Mouse (Mus musculus): ENCODE data around the gene Camk1. TPM values are rescaled to one million over a fixed set of nuclear protein-coding genes. Genes with fewer than 3 reads are reported as not detected.

Camk1 gene
- total and polyA plus RNA-seq, 3 experiments: 0.20 to 5.3 (median 1.4) TPM

DNA sequence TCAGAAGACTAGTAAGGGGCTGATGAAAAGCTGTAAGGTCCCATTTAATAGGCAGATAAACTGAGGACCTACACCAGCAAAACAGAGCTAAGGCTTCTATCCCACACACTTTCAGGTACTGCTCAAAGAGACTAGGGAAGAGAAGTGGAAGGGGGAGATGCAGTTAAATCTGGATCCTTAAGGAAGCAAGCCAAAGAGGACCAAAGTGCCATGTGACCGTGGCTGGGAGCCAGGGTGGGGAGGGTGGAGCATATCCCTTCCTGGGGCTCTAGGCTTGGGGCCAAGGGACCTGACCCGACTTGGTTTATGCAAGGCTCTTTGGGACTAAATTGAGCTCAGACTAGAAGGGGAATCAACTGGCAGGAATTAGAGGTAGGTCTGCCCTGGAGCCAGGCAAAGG lies 537 bp upstream of the Camk1 start:
- peaks cover 4% of the 10 kb centered on the region for H3K27me3 ChIP-seq (replicated peaks)
- H3K27ac ChIP-seq (ENCODE audit: insufficient read depth, low read depth): no peak overlapping the region

DNA sequence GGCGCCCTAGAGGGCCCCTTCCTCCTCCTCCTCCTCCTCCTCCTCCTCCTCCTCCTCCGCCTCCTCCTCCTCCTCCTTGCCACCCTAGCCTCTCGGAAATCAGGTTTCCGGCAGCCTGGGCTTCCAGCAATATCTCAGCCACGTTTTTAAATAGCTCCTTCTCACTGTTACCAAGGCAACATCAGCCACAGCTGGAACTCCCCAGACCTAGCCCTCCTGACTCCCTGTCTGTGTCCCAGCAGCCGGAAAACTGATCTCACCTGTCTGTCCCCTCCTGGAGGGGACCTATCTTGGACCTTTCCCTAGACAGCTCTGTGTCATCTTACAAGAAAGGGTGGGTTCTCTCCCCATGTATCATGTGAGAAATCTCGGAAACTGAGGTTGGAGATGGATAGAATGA lies 1.5 kb downstream of the Camk1 start:
- Histone ChIP-seq H3K9ac (ENCODE audit: insufficient read depth, low read depth) (no peak overlapping the region), H3K4me1 (ENCODE audit: control insufficient read depth in 1 of 2, insufficient read depth in 2 of 2) (peaks cover 0 to 5% of the 10 kb centered on the region in 2 experiments; a peak in 1 of 4 replicates), H3K4me2 (ENCODE audit: insufficient read depth, low read depth, poor library complexity, severe bottlenecking) (no peak overlapping the region), H3K4me3 (replicated peaks in 1 of 3; ENCODE audit: low read depth in 2 of 3, low read length in 2 of 3, poor library complexity in 1 of 3) (no peak overlapping the region), H3K79me2 (replicated peaks; ENCODE audit: control insufficient read depth, extremely low read depth, insufficient read depth, poor library complexity, severe bottlenecking) (no peaks in the 10 kb centered on the region), H3K9me3 (replicated peaks; ENCODE audit: low read length) (no peaks in the 10 kb centered on the region), H3K27me3 (replicated peaks) (peaks cover 4% of the 10 kb centered on the region), H3K27ac (ENCODE audit: insufficient read depth, low read depth) (no peak overlapping the region), H3K36me3 (replicated peaks in 1 of 2; ENCODE audit: control insufficient read depth in 1 of 2, insufficient read depth in 1 of 2, low read length in 1 of 2) (peaks cover 0 to 2% of the 10 kb centered on the region in 2 experiments)
- DNase-seq (ENCODE audit: extremely low read depth): no peak
- dilution Hi-C loops (cut with MboI; ENCODE audit: extremely low pct_ligation_motif_present, extremely low pct_unique_long_range_greater_than_20kb, low sequenced_read_pairs): no loop called here
- in situ Hi-C loops (cut with MboI; ENCODE audit: low pct_ligation_motif_present, low pct_unique_long_range_greater_than_20kb, low sequenced_read_pairs): no loop called here
- no peak for TF ChIP-seq MEF2A (IDR thresholded peaks at IDR 0.05; ENCODE audit: borderline replicate concordance, low read depth, low read length)
- TF ChIP-seq SMC3 (IDR thresholded peaks at IDR 0.05; ENCODE audit: low read depth, low read length): no peak
- no peak for TF ChIP-seq EP300 (IDR thresholded peaks at IDR 0.05; ENCODE audit: low read length)
- no peak for TF ChIP-seq MAZ (IDR thresholded peaks at IDR 0.05; ENCODE audit: low read depth, low read length)
- TF ChIP-seq NELFE (IDR thresholded peaks at IDR 0.05; ENCODE audit: low read depth, low read length): no peak
- TF ChIP-seq RCOR1 (conservative IDR thresholded peaks at IDR 0.05; ENCODE audit: low read depth, low read length): no peak
- TF ChIP-seq USF1 (IDR thresholded peaks at IDR 0.05; ENCODE audit: low read depth, low read length): no peak
- no peak for TF ChIP-seq ZKSCAN1 (IDR thresholded peaks at IDR 0.05; ENCODE audit: borderline replicate concordance, low read depth, low read length)
- TF ChIP-seq CTCF (conservative IDR thresholded peaks at IDR 0.05 in 1 of 2, IDR thresholded peaks at IDR 0.05 in 1 of 2; ENCODE audit: low read depth in 2 of 2, low read length in 2 of 2): no peak
- no peak for TF ChIP-seq KAT2A (IDR thresholded peaks at IDR 0.05; ENCODE audit: insufficient replicate concordance, low read length)
- TF ChIP-seq TCF12 (IDR thresholded peaks at IDR 0.05; ENCODE audit: low read depth, low read length): no peak
- TF ChIP-seq POLR2A (IDR thresholded peaks at IDR 0.05; ENCODE audit: low read depth, low read length): no peak
- TF ChIP-seq ZC3H11A (IDR thresholded peaks at IDR 0.05; ENCODE audit: low read depth, low read length): no peak
- no peak for TF ChIP-seq CHD1 (IDR thresholded peaks at IDR 0.05; ENCODE audit: low read depth, low read length)
- no peak for TF ChIP-seq MXI1 (IDR thresholded peaks at IDR 0.05; ENCODE audit: low read depth, low read length)
- TF ChIP-seq NRF1 (IDR thresholded peaks at IDR 0.05; ENCODE audit: low read depth, low read length): no peak
- TF ChIP-seq GABPA (IDR thresholded peaks at IDR 0.05; ENCODE audit: insufficient replicate concordance, low read depth, low read length): no peak
- no peak for TF ChIP-seq SIN3A (IDR thresholded peaks at IDR 0.05; ENCODE audit: low read length)
- no peak for TF ChIP-seq USF2 (conservative IDR thresholded peaks at IDR 0.05; ENCODE audit: low read depth, low read length)

More for the DNA sequence above, 537 bp upstream of the Camk1 start:
- H3K79me2 ChIP-seq (replicated peaks; ENCODE audit: control insufficient read depth, extremely low read depth, insufficient read depth, poor library complexity, severe bottlenecking): no peaks in the 10 kb centered on the region
- in situ Hi-C loops (cut with MboI; ENCODE audit: low pct_ligation_motif_present, low pct_unique_long_range_greater_than_20kb, low sequenced_read_pairs): no loop called here
- peaks cover 0 to 7% of the 10 kb centered on the region in 2 experiments; a peak in 1 of 4 replicates for H3K4me1 ChIP-seq (ENCODE audit: control insufficient read depth in 1 of 2, insufficient read depth in 2 of 2)
- TF ChIP-seq UBTF (IDR thresholded peaks at IDR 0.05; ENCODE audit: low read depth, low read length): no peak
- no peak for TF ChIP-seq ZKSCAN1 (IDR thresholded peaks at IDR 0.05; ENCODE audit: borderline replicate concordance, low read depth, low read length)
- TF ChIP-seq HCFC1 (IDR thresholded peaks at IDR 0.05; ENCODE audit: low read depth, low read length): no peak
- TF ChIP-seq ETS1 (conservative IDR thresholded peaks at IDR 0.05; ENCODE audit: low read depth, low read length): no peak
- no peak for TF ChIP-seq CTCF (conservative IDR thresholded peaks at IDR 0.05 in 1 of 2, IDR thresholded peaks at IDR 0.05 in 1 of 2; ENCODE audit: low read depth in 2 of 2, low read length in 2 of 2)
- TF ChIP-seq MAFK (IDR thresholded peaks at IDR 0.05; ENCODE audit: insufficient replicate concordance, low read length): no peak
- TF ChIP-seq RCOR1 (conservative IDR thresholded peaks at IDR 0.05; ENCODE audit: low read depth, low read length): no peak
- no peak for TF ChIP-seq SIN3A (IDR thresholded peaks at IDR 0.05; ENCODE audit: low read length)
- no peak for TF ChIP-seq USF2 (conservative IDR thresholded peaks at IDR 0.05; ENCODE audit: low read depth, low read length)
- no peak for TF ChIP-seq MEF2A (IDR thresholded peaks at IDR 0.05; ENCODE audit: borderline replicate concordance, low read depth, low read length)
- TF ChIP-seq PAX5 (IDR thresholded peaks at IDR 0.05; ENCODE audit: low read length): no peak
- TF ChIP-seq IRF4 (IDR thresholded peaks at IDR 0.05; ENCODE audit: low read depth, low read length): no peak
- H3K4me2 ChIP-seq (ENCODE audit: insufficient read depth, low read depth, poor library complexity, severe bottlenecking): no peak overlapping the region
- dilution Hi-C loops (cut with MboI; ENCODE audit: extremely low pct_ligation_motif_present, extremely low pct_unique_long_range_greater_than_20kb, low sequenced_read_pairs): no loop called here
- peaks cover 0 to under 1% of the 10 kb centered on the region in 2 experiments for H3K36me3 ChIP-seq (replicated peaks in 1 of 2; ENCODE audit: control insufficient read depth in 1 of 2, insufficient read depth in 1 of 2, low read length in 1 of 2)
- DNase-seq (ENCODE audit: extremely low read depth): no peak
- H3K4me3 ChIP-seq (replicated peaks in 1 of 3; ENCODE audit: low read depth in 2 of 3, low read length in 2 of 3, poor library complexity in 1 of 3): no peak overlapping the region
- H3K9me3 ChIP-seq (replicated peaks; ENCODE audit: low read length): no peaks in the 10 kb centered on the region
- no peak overlapping the region for H3K9ac ChIP-seq (ENCODE audit: insufficient read depth, low read depth)
